Mouse (Mus musculus): ENCODE measurements at regions not wholly inside any gene's neighbourhood (a gene's known extent, or its start where the extent isn't known, plus 50 kb on each side); places are given as distances from the start of the nearest gene placed in this dataset.

DNA sequence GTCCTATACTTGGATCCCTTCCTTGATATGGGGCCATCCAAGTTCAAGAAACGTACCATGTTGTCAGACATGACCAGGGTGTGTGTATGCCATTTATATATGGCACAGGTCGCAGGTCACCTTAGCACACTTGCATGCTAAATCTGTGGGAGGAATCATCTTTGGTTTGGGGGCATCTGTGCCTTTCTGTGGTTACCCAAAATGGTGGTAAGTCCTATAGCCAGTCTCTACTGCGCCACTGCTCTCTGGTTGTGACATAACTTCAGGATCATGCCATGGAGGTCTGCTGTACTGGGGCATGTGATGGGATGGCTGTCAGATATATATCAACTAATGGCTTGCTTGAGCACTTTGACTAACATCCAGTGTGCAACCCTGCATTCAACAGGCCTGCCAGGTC lies 112.9 kb upstream of the Rtl1 start:
- 92% methylated on average over 3 of the region's 3 CpGs for WGBS
- no peak overlapping the region for H3K9ac ChIP-seq (ENCODE audit: low read length)
- H3K4me3 ChIP-seq (replicated peaks; ENCODE audit: low read length), result no peak overlapping the region
- H3K36me3 ChIP-seq (ENCODE audit: control insufficient read depth, insufficient read depth, low read length), result peaks cover 6% of the 10 kb centered on the region; the same call in 1 of the 2 replicates
- no peak overlapping the region for H3K4me2 ChIP-seq (ENCODE audit: low read depth, low read length)
- no peaks in the 10 kb centered on the region for H3K27me3 ChIP-seq (ENCODE audit: control insufficient read depth, insufficient read depth, low read length)
- no peaks in the 10 kb centered on the region for H3K9me3 ChIP-seq (replicated peaks; ENCODE audit: control insufficient read depth, low read length)
- H3K27ac ChIP-seq (ENCODE audit: low read length), result no peak overlapping the region
- H3K4me1 ChIP-seq (ENCODE audit: control insufficient read depth, insufficient read depth, low read length), result no peaks in the 10 kb centered on the region
- ATAC-seq (ENCODE audit: insufficient read depth, low FRiP score), result no peak

DNA sequence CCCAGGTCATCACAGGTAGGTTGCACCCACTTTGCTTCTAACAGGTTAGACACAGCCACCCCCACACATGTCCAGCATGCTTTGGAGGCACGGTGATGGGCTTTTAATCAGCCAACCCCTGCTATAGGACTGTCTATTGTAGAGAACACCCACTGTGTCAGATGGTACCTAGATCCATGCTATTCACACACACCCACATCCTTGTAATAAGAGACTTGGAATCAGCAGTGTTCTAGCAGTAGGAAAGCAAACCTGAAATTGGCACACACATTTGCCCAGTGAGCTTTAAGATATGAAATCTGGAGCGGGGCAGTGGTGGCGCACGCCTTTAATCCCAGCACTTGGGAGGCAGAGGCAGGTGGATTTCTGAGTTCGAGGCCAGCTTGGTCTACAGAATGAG lies 113.9 kb upstream of the Rtl1 start:
- 91% methylated on average over 5 of the region's 5 CpGs for WGBS
- no peak for ATAC-seq (ENCODE audit: insufficient read depth, low FRiP score)
- peaks cover 11% of the 10 kb centered on the region; the same call in 1 of the 2 replicates for H3K36me3 ChIP-seq (ENCODE audit: control insufficient read depth, insufficient read depth, low read length)

GRCm38 (mm10) chr12:109716991-109717390 lies 116.9 kb upstream of the Rtl1 start:
- no peak overlapping the region for H3K27ac ChIP-seq (ENCODE audit: low read length)
- H3K27me3 ChIP-seq (ENCODE audit: control insufficient read depth, insufficient read depth, low read length), result no peaks in the 10 kb centered on the region
- no peaks in the 10 kb centered on the region for H3K4me1 ChIP-seq (ENCODE audit: control insufficient read depth, insufficient read depth, low read length)
- ATAC-seq (ENCODE audit: insufficient read depth, low FRiP score), result no peak
- H3K9me3 ChIP-seq (replicated peaks; ENCODE audit: control insufficient read depth, low read length), result no peaks in the 10 kb centered on the region
- H3K4me3 ChIP-seq (replicated peaks; ENCODE audit: low read length), result no peak overlapping the region
- H3K4me2 ChIP-seq (ENCODE audit: low read depth, low read length), result no peak overlapping the region
- peaks cover 11% of the 10 kb centered on the region; the same call in 1 of the 2 replicates for H3K36me3 ChIP-seq (ENCODE audit: control insufficient read depth, insufficient read depth, low read length)
- H3K9ac ChIP-seq (ENCODE audit: low read length), result no peak overlapping the region
- 94% methylated on average over 20 of the region's 20 CpGs for WGBS

More for the DNA sequence above, 113.9 kb upstream of the Rtl1 start:
- no peaks in the 10 kb centered on the region for H3K4me1 ChIP-seq (ENCODE audit: control insufficient read depth, insufficient read depth, low read length)
- no peaks in the 10 kb centered on the region for H3K27me3 ChIP-seq (ENCODE audit: control insufficient read depth, insufficient read depth, low read length)
- no peak overlapping the region for H3K27ac ChIP-seq (ENCODE audit: low read length)
- no peak overlapping the region for H3K4me3 ChIP-seq (replicated peaks; ENCODE audit: low read length)
- H3K4me2 ChIP-seq (ENCODE audit: low read depth, low read length), result no peak overlapping the region
- H3K9ac ChIP-seq (ENCODE audit: low read length), result no peak overlapping the region
- no peaks in the 10 kb centered on the region for H3K9me3 ChIP-seq (replicated peaks; ENCODE audit: control insufficient read depth, low read length)

DNA sequence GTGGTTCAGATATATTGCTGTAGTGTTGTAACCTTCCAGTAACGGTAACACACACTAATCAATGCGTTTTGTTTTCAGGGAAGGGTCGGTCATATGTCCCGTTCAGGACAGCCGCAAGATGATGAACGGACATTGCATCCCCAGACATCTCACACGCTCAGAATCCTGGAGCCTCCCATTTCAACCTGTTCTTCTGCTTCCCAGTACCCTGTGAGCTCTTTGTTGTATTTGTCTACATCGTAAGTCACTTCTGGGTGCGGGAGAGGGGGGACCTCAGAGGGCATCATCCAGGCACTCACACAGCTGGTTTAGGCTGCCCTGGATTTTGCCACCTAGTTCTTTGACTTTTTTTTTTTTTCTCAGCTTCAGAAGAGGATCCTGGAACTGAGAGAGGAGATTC lies 117.9 kb upstream of the Rtl1 start:
- Histone ChIP-seq H3K9ac (ENCODE audit: low read length) (no peak overlapping the region), H3K27ac (ENCODE audit: low read length) (no peak overlapping the region), H3K4me3 (replicated peaks; ENCODE audit: low read length) (no peak overlapping the region), H3K9me3 (replicated peaks; ENCODE audit: control insufficient read depth, low read length) (no peaks in the 10 kb centered on the region), H3K4me1 (ENCODE audit: control insufficient read depth, insufficient read depth, low read length) (no peaks in the 10 kb centered on the region), H3K27me3 (ENCODE audit: control insufficient read depth, insufficient read depth, low read length) (no peaks in the 10 kb centered on the region), H3K4me2 (ENCODE audit: low read depth, low read length) (no peak overlapping the region), H3K36me3 (ENCODE audit: control insufficient read depth, insufficient read depth, low read length) (peaks cover 11% of the 10 kb centered on the region; the same call in 1 of the 2 replicates)
- no peak for ATAC-seq (ENCODE audit: insufficient read depth, low FRiP score)
- 90% methylated on average over 9 of the region's 9 CpGs for WGBS

- Histone ChIP-seq H3K9ac (ENCODE audit: low read length) (no peak overlapping the region), H3K4me2 (ENCODE audit: low read depth, low read length) (no peak overlapping the region), H3K27me3 (ENCODE audit: control insufficient read depth, insufficient read depth, low read length) (no peaks in the 10 kb centered on the region), H3K9me3 (replicated peaks; ENCODE audit: control insufficient read depth, low read length) (no peaks in the 10 kb centered on the region), H3K36me3 (ENCODE audit: control insufficient read depth, insufficient read depth, low read length) (no peaks in the 10 kb centered on the region; the same call in 1 of the 2 replicates), H3K4me1 (ENCODE audit: control insufficient read depth, insufficient read depth, low read length) (no peaks in the 10 kb centered on the region), H3K4me3 (replicated peaks; ENCODE audit: low read length) (no peak overlapping the region), H3K27ac (ENCODE audit: low read length) (no peak overlapping the region)
- ATAC-seq (ENCODE audit: insufficient read depth, low FRiP score), result no peak
- 93% methylated on average over 10 of the region's 10 CpGs for WGBS
These were observed 138.1 kb upstream of the Rtl1 start for GRCm38 (mm10) chr12:109738201-109738600.

DNA sequence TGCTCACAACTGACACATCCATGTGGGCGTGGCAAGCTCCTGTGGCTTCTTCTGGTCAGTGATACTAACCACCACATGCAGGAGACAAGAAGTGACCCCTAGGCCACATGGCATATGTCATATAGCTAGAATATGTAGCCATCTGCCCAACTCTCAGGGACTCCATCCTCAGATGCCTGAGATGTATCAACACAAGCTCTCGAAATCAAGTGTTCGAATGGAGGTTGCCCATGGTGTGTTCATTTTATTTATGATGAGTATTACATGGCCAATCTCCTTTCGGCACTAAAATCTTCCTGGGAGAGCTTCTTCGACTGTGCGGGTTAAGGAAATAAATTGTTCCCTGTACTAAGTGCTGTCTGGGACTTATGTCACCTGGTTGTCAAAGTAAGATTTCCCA lies 138.8 kb upstream of the Rtl1 start:
- H3K27ac ChIP-seq (ENCODE audit: low read length), result no peak overlapping the region
- ATAC-seq (ENCODE audit: insufficient read depth, low FRiP score), result no peak
- no peak overlapping the region for H3K4me3 ChIP-seq (replicated peaks; ENCODE audit: low read length)
- H3K36me3 ChIP-seq (ENCODE audit: control insufficient read depth, insufficient read depth, low read length), result no peaks in the 10 kb centered on the region; the same call in 1 of the 2 replicates
- H3K4me2 ChIP-seq (ENCODE audit: low read depth, low read length), result no peak overlapping the region
- no peaks in the 10 kb centered on the region for H3K9me3 ChIP-seq (replicated peaks; ENCODE audit: control insufficient read depth, low read length)
- no peaks in the 10 kb centered on the region for H3K4me1 ChIP-seq (ENCODE audit: control insufficient read depth, insufficient read depth, low read length)
- H3K9ac ChIP-seq (ENCODE audit: low read length), result no peak overlapping the region
- H3K27me3 ChIP-seq (ENCODE audit: control insufficient read depth, insufficient read depth, low read length), result no peaks in the 10 kb centered on the region
- 92% methylated on average over 6 of the region's 6 CpGs for WGBS

GRCm38 (mm10) chr12:109742486-109742885 lies 142.4 kb upstream of the Rtl1 start:
- no peaks in the 10 kb centered on the region for H3K27me3 ChIP-seq (ENCODE audit: control insufficient read depth, insufficient read depth, low read length)
- H3K4me2 ChIP-seq (ENCODE audit: low read depth, low read length), result no peak overlapping the region
- no peak overlapping the region for H3K9ac ChIP-seq (ENCODE audit: low read length)
- whole genome bisulfite sequencing, result 93% methylated on average over 11 of the region's 11 CpGs
- H3K4me3 ChIP-seq (replicated peaks; ENCODE audit: low read length), result no peak overlapping the region
- ATAC-seq (ENCODE audit: insufficient read depth, low FRiP score), result no peak
- peaks cover 9% of the 10 kb centered on the region for H3K4me1 ChIP-seq (ENCODE audit: control insufficient read depth, insufficient read depth, low read length)
- no peak overlapping the region for H3K27ac ChIP-seq (ENCODE audit: low read length)
- no peaks in the 10 kb centered on the region; the same call in 1 of the 2 replicates for H3K36me3 ChIP-seq (ENCODE audit: control insufficient read depth, insufficient read depth, low read length)
- H3K9me3 ChIP-seq (replicated peaks; ENCODE audit: control insufficient read depth, low read length), result no peaks in the 10 kb centered on the region

- H3K27me3 ChIP-seq (ENCODE audit: control insufficient read depth, insufficient read depth, low read length), result no peaks in the 10 kb centered on the region
- H3K4me2 ChIP-seq (ENCODE audit: low read depth, low read length), result no peak overlapping the region
- ATAC-seq (ENCODE audit: insufficient read depth, low FRiP score), result no peak
- no peak overlapping the region for H3K4me3 ChIP-seq (replicated peaks; ENCODE audit: low read length)
- no peak overlapping the region for H3K9ac ChIP-seq (ENCODE audit: low read length)
- H3K9me3 ChIP-seq (replicated peaks; ENCODE audit: control insufficient read depth, low read length), result no peaks in the 10 kb centered on the region
- peaks cover 14% of the 10 kb centered on the region for H3K4me1 ChIP-seq (ENCODE audit: control insufficient read depth, insufficient read depth, low read length)
- H3K27ac ChIP-seq (ENCODE audit: low read length), result no peak overlapping the region
- no peaks in the 10 kb centered on the region; the same call in 1 of the 2 replicates for H3K36me3 ChIP-seq (ENCODE audit: control insufficient read depth, insufficient read depth, low read length)
- WGBS, result 91% methylated on average over 24 of the region's 24 CpGs
These were observed 143.0 kb upstream of the Rtl1 start for GRCm38 (mm10) chr12:109743036-109743650.

GRCm38 (mm10) chr12:109744186-109744585 lies 144.1 kb upstream of the Rtl1 start:
- H3K9ac ChIP-seq (ENCODE audit: low read length), result no peak overlapping the region
- ATAC-seq (ENCODE audit: insufficient read depth, low FRiP score), result no peak
- H3K9me3 ChIP-seq (replicated peaks; ENCODE audit: control insufficient read depth, low read length), result no peaks in the 10 kb centered on the region
- 87% methylated on average over 4 of the region's 4 CpGs for WGBS
- no peaks in the 10 kb centered on the region for H3K27me3 ChIP-seq (ENCODE audit: control insufficient read depth, insufficient read depth, low read length)
- no peak overlapping the region for H3K4me2 ChIP-seq (ENCODE audit: low read depth, low read length)
- H3K4me3 ChIP-seq (replicated peaks; ENCODE audit: low read length), result no peak overlapping the region
- peaks cover 24% of the 10 kb centered on the region for H3K4me1 ChIP-seq (ENCODE audit: control insufficient read depth, insufficient read depth, low read length)
- H3K27ac ChIP-seq (ENCODE audit: low read length), result no peak overlapping the region
- no peaks in the 10 kb centered on the region; the same call in 1 of the 2 replicates for H3K36me3 ChIP-seq (ENCODE audit: control insufficient read depth, insufficient read depth, low read length)

Measured in stomach, embryonic 16.5 days (tissue).